In the genomic region with DNA sequence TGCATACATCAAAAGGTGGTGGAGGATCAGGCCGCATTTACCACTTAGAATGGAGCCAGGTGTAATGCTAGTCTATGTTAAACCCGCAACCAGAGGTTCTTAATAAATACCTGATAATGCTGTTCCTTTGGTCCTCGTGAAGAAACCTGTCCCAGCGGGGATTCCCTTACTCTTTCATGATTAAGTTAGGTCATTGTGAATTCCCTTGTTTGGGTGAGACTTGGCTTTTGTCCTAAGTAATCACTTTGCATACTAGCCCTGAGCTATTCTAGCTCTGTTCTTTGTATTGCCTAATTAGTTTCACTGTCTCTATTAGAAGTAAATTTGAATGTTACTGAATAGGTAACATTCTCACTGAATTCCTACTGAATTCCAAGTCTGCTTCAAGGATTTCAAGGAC, we compare ENCODE assay signal across 19 mouse cellular contexts. TPM values are rescaled to one million over a fixed set of nuclear protein-coding genes. Genes with fewer than 3 reads are reported as not detected.
DNase-seq lines count a peak whose midpoint lies in the region; ATAC-seq and TF ChIP-seq lines count a peak whose summit lies in the region.
"Had no signal": no experiment of that assay in that cellular context is flagged by ENCODE, and none has a peak within 500 bp of the region (broad histone marks: within the 10 kb centered on the region; RNA-seq: fewer than 3 reads in every experiment).

No protein-coding gene starts in this region.

- H3K79me2 ChIP-seq in CH12.LX (replicated peaks; ENCODE audit: control insufficient read depth, extremely low read depth, insufficient read depth, poor library complexity, severe bottlenecking) = peaks cover 42% of the 10 kb centered on the region

- no peak overlapping the region for H3K9ac ChIP-seq in kidney, postnatal 0 days (ENCODE audit: low read depth, low read length)
- peak overlapping the region; percentile 66 for H3K9ac ChIP-seq in CH12.LX (ENCODE audit: insufficient read depth, low read depth)
- H3K9ac ChIP-seq: heart, embryonic 12.5 days; hindbrain, embryonic 13.5 days; liver, embryonic 13.5 days; lung, embryonic 15.5 days had no signal

- H3K27me3 ChIP-seq in kidney, postnatal 0 days (ENCODE audit: insufficient read depth, low read length) = no peaks in the 10 kb centered on the region
- H3K27me3 ChIP-seq in CH12.LX (replicated peaks) = no peaks in the 10 kb centered on the region
- H3K27me3 ChIP-seq: heart, embryonic 12.5 days; liver, embryonic 13.5 days; lung, embryonic 15.5 days; megakaryocyte, embryonic 14.5 days had no signal

- no peak for TF ChIP-seq CTCF in kidney, postnatal 0 days (IDR thresholded peaks at IDR 0.05; ENCODE audit: low read depth)
- TF ChIP-seq CTCF in CH12.LX (conservative IDR thresholded peaks at IDR 0.05 in 1 of 2, IDR thresholded peaks at IDR 0.05 in 1 of 2; ENCODE audit: low read depth in 2 of 2, low read length in 2 of 2) = no peak

- TF ChIP-seq RAD21 in CH12.LX (IDR thresholded peaks at IDR 0.05; ENCODE audit: low read depth, low read length) = no peak

- dilution Hi-C loops in CH12.LX (cut with MboI; ENCODE audit: extremely low pct_ligation_motif_present, extremely low pct_unique_long_range_greater_than_20kb, low sequenced_read_pairs) = no loop called here

- H3K4me3 ChIP-seq in kidney, postnatal 0 days (replicated peaks; ENCODE audit: low read depth, low read length) = no peak overlapping the region
- H3K4me3 ChIP-seq in CH12.LX (replicated peaks in 1 of 3; ENCODE audit: low read depth in 2 of 3, low read length in 2 of 3, poor library complexity in 1 of 3) = peak overlapping the region in 2 of 3 experiments; percentile 31 to 54
- H3K4me3 ChIP-seq: gastrocnemius, adult 2 months; heart, embryonic 12.5 days; hindbrain, embryonic 13.5 days; liver, embryonic 13.5 days; lung, embryonic 15.5 days had no signal

- TF ChIP-seq EP300 in CH12.LX (IDR thresholded peaks at IDR 0.05; ENCODE audit: low read length) = no peak

- in situ Hi-C loops in CH12.LX (cut with MboI; ENCODE audit: low pct_ligation_motif_present, low pct_unique_long_range_greater_than_20kb, low sequenced_read_pairs) = no loop called here

- no peaks in the 10 kb centered on the region for H3K36me3 ChIP-seq in kidney, postnatal 0 days (ENCODE audit: insufficient read depth, low read length)
- H3K36me3 ChIP-seq in CH12.LX (replicated peaks in 1 of 2; ENCODE audit: control insufficient read depth in 1 of 2, insufficient read depth in 1 of 2, low read length in 1 of 2) = peaks cover 0 to 2% of the 10 kb centered on the region in 2 experiments
- H3K36me3 ChIP-seq: heart, embryonic 12.5 days; hindbrain, embryonic 13.5 days; liver, embryonic 13.5 days; lung, embryonic 15.5 days had no signal

- 57% methylated on average over 4 of the region's 4 CpGs for WGBS in kidney, postnatal 0 days

- ATAC-seq in kidney, postnatal 0 days (replicated peaks; ENCODE audit: low FRiP score, low read depth) = no peak
- ATAC-seq: midbrain, embryonic 16.5 days had no signal

- no peak for TF ChIP-seq POLR2A in CH12.LX (IDR thresholded peaks at IDR 0.05; ENCODE audit: low read depth, low read length)

- DNase-seq in kidney, postnatal 0 days (ENCODE audit: low spot score) = no peak
- no peak for DNase-seq in kidney, postnatal 4 days
- DNase-seq in CH12.LX (ENCODE audit: extremely low read depth) (no peak), ES-CJ7 (ENCODE audit: low read depth, low spot score) (peak; percentile 85)
- DNase-seq in fat pad, adult 2 months (ENCODE audit: extremely low read depth, low read depth, low spot score) = peak; percentile 58
- no peak for DNase-seq in adrenal gland, adult 18-20 months (ENCODE audit: low spot score in 2 of 2)
- DNase-seq in right cerebral cortex, postnatal 4 days = no peak
- DNase-seq: adrenal gland, postnatal 10 days; cerebellum, postnatal 10 days; gastrocnemius, adult 2 months; heart, postnatal 14 days; liver, embryonic 13.5 days; thymus, postnatal 25 days had no signal

- H3K27ac ChIP-seq in kidney, postnatal 0 days = peak overlapping the region; percentile 15; the same call in 1 of the 2 replicates
- H3K27ac ChIP-seq in CH12.LX (ENCODE audit: insufficient read depth, low read depth) = peak overlapping the region; percentile 48; the same call in 1 of the 2 replicates
- H3K27ac ChIP-seq: gastrocnemius, adult 2 months; hindbrain, embryonic 13.5 days; liver, embryonic 13.5 days; lung, embryonic 15.5 days had no signal

- H3K4me1 ChIP-seq in kidney, postnatal 0 days (replicated peaks; ENCODE audit: insufficient read depth, low read length) = peaks cover 5% of the 10 kb centered on the region; the same call in 1 of the 2 replicates
- H3K4me1 ChIP-seq in CH12.LX (ENCODE audit: control insufficient read depth in 1 of 2, insufficient read depth in 2 of 2) = peaks cover 14 to 29% of the 10 kb centered on the region in 2 experiments

- 0 out of 2 replicates have a peak overlapping the region, but pooled peaks have one; percentile 24 for H3K4me2 ChIP-seq in kidney, postnatal 0 days (ENCODE audit: low read length)
- H3K4me2 ChIP-seq in CH12.LX (ENCODE audit: insufficient read depth, low read depth, poor library complexity, severe bottlenecking) = peak overlapping the region; percentile 93
- H3K4me2 ChIP-seq: heart, embryonic 12.5 days; hindbrain, embryonic 13.5 days; liver, embryonic 13.5 days; lung, embryonic 15.5 days had no signal

- no peaks in the 10 kb centered on the region for H3K9me3 ChIP-seq in kidney, postnatal 0 days (replicated peaks; ENCODE audit: low read length)
- no peaks in the 10 kb centered on the region for H3K9me3 ChIP-seq in CH12.LX (replicated peaks; ENCODE audit: low read length)
- H3K9me3 ChIP-seq: heart, embryonic 12.5 days; hindbrain, embryonic 13.5 days; liver, embryonic 13.5 days; lung, embryonic 15.5 days; megakaryocyte, embryonic 14.5 days had no signal

TF ChIP-seq in CH12.LX, 34 proteins besides CTCF, POLR2A, EP300 and RAD21:
- TF ChIP-seq SIN3A (IDR thresholded peaks at IDR 0.05; ENCODE audit: low read length) = peak; percentile 37; the same call in 1 of the 2 replicates
- no peak for TF ChIP-seq USF1 (IDR thresholded peaks at IDR 0.05; ENCODE audit: low read depth, low read length)
TF ChIP-seq in CH12.LX: peak in this region for 1.

RNA-seq across cellular contexts. Expression of gene Klrb1f, which starts 51.4 kb away (rescaled TPM):
- polyA plus RNA-seq in kidney, postnatal 0 days (2015; fragmentation: Nextera tagmentation; extraction: Ambion mirVana) = 0.19 and 0.45 TPM in 2 replicates
- total RNA-seq in CH12.LX (2012; rRNA removed) (0.38 and 0.68 TPM in 2 replicates), CH12.LX (2014; rRNA removed) (0.21 and 0.38 TPM in 2 replicates)
- polyA plus RNA-seq in CH12.LX (2012; ENCODE audit: insufficient read length, low read depth) = 0.23 and 0.25 TPM in 2 replicates
- total RNA-seq in adrenal gland, adult 18-20 months (2021) = under 1 TPM in 1 of 2 experiments, not detected in 1; 0.16 TPM
- total RNA-seq: gastrocnemius, adult 2 months; layer of hippocampus, postnatal 14 days had no signal
- polyA plus RNA-seq: heart, embryonic 12.5 days had no signal

Comparison
In these comparisons a context has a peak if more than half of its experiments do, and no peak if none do; other contexts are left out.
1. DNase-seq: peak in ES-CJ7 (single experiment) and fat pad, adult 2 months (single experiment); none in kidney, postnatal 0 days (single experiment), kidney, postnatal 4 days (0 of 2), CH12.LX (single experiment), adrenal gland, adult 18-20 months (0 of 2) and right cerebral cortex, postnatal 4 days (single experiment).